Mouse (Mus musculus): Measurements from ENCODE around the gene Wfdc6b. TPM values are rescaled to one million over a fixed set of nuclear protein-coding genes. Genes with fewer than 3 reads are reported as not detected.

Gene Wfdc6b
- polyA plus RNA-seq, 1 experiment from 2014 or later: not detected

- H3K9me3 ChIP-seq (replicated peaks): no peaks in the 10 kb centered on the region
- no peak overlapping the region for H3K4me2 ChIP-seq (replicated peaks)
- no peak overlapping the region for H3K4me3 ChIP-seq
- no peaks in the 10 kb centered on the region for H3K4me1 ChIP-seq
- 87% methylated on average over 5 of the region's 5 CpGs for WGBS
- H3K27ac ChIP-seq: no peak overlapping the region
- H3K36me3 ChIP-seq: no peaks in the 10 kb centered on the region
- no peak overlapping the region for H3K9ac ChIP-seq
- no peaks in the 10 kb centered on the region for H3K27me3 ChIP-seq
- no peak for ATAC-seq (ENCODE audit: low FRiP score)
These were observed 5.7 kb downstream of the Wfdc6b start for GRCm38 (mm10) chr2:164619050-164619449.

DNA sequence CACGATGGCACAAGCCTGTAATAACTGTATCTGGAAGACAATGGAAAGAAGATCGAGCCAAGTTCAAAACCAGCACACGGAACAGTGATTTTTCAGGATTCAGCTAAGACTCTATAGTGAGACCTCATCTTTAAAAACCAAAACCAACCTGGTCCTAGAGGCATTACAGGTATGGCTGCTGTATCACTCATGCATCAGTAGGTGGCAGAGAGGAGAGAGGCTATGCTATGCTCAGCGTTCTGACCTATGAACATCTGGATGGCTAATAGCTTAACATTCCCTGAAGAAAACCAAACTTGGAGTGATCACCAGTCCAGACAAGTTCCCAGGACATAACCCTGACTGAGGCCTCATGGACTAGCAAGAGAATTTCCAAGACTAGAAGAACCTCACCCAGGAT, 8.5 kb downstream of the Wfdc6b start:
- H3K4me3 ChIP-seq: no peak overlapping the region
- H3K9ac ChIP-seq: no peak overlapping the region
- WGBS: 89% methylated on average over 4 of the region's 4 CpGs
- no peaks in the 10 kb centered on the region for H3K27me3 ChIP-seq
- no peak overlapping the region for H3K27ac ChIP-seq
- H3K9me3 ChIP-seq (replicated peaks): no peaks in the 10 kb centered on the region
- H3K4me2 ChIP-seq (replicated peaks): no peak overlapping the region
- no peak for ATAC-seq (ENCODE audit: low FRiP score)
- no peaks in the 10 kb centered on the region for H3K36me3 ChIP-seq
- H3K4me1 ChIP-seq: no peaks in the 10 kb centered on the region

- no peak overlapping the region for H3K9ac ChIP-seq
- ATAC-seq (ENCODE audit: low FRiP score): no peak
- H3K4me3 ChIP-seq: no peak overlapping the region
- H3K27me3 ChIP-seq: no peaks in the 10 kb centered on the region
- 77% methylated on average over 9 of the region's 9 CpGs for WGBS
- no peaks in the 10 kb centered on the region for H3K4me1 ChIP-seq
- H3K9me3 ChIP-seq (replicated peaks): no peaks in the 10 kb centered on the region
- no peak overlapping the region for H3K27ac ChIP-seq
- H3K4me2 ChIP-seq (replicated peaks): no peak overlapping the region
- no peaks in the 10 kb centered on the region for H3K36me3 ChIP-seq
These were observed 21.9 kb downstream of the Wfdc6b start for GRCm38 (mm10) chr2:164635266-164635665.

GRCm38 (mm10) chr2:164638696-164639095, 25.4 kb downstream of the Wfdc6b start, which contains the start of gene Wfdc16:
Gene Wfdc16 (minus strand): TSS chr2:164638796.
- Histone ChIP-seq H3K4me2 (replicated peaks) (no peak within 1 kb of the TSS), H3K27ac (no peak within 1 kb of the TSS), H3K4me3 (no peak within 1 kb of the TSS), H3K9ac (no peak within 1 kb of the TSS), H3K4me1 (no peaks in the 10 kb centered on the region), H3K36me3 (no peaks in the 10 kb centered on the region), H3K9me3 (replicated peaks) (no peaks in the 10 kb centered on the region), H3K27me3 (no peaks in the 10 kb centered on the region)
- 91% methylated on average over 3 of the region's 3 CpGs for WGBS
- no peak for ATAC-seq (ENCODE audit: low FRiP score)

- no peak overlapping the region for H3K4me3 ChIP-seq
- H3K27ac ChIP-seq: no peak overlapping the region
- no peaks in the 10 kb centered on the region for H3K4me1 ChIP-seq
- no peaks in the 10 kb centered on the region for H3K9me3 ChIP-seq (replicated peaks)
- WGBS: 72% methylated on average over 7 of the region's 7 CpGs
- no peak overlapping the region for H3K9ac ChIP-seq
- no peaks in the 10 kb centered on the region for H3K27me3 ChIP-seq
- no peak for ATAC-seq (ENCODE audit: low FRiP score)
- no peak overlapping the region for H3K4me2 ChIP-seq (replicated peaks)
- H3K36me3 ChIP-seq: no peaks in the 10 kb centered on the region
These were observed 27.8 kb downstream of the Wfdc6b start for GRCm38 (mm10) chr2:164641129-164641528.

- Histone ChIP-seq H3K4me3 (no peak overlapping the region), H3K9me3 (replicated peaks) (no peaks in the 10 kb centered on the region), H3K27ac (no peak overlapping the region), H3K4me2 (replicated peaks) (no peak overlapping the region), H3K36me3 (no peaks in the 10 kb centered on the region), H3K4me1 (no peaks in the 10 kb centered on the region), H3K9ac (no peak overlapping the region), H3K27me3 (no peaks in the 10 kb centered on the region)
- no peak for ATAC-seq (ENCODE audit: low FRiP score)
- WGBS: 83% methylated on average over 13 of the region's 13 CpGs
These were observed 28.8 kb downstream of the Wfdc6b start for GRCm38 (mm10) chr2:164641881-164642673.

GRCm38 (mm10) chr2:164655858-164656257, 42.5 kb downstream of the Wfdc6b start, which contains the start of gene Wfdc10:
Gene Wfdc10 (plus strand): TSS chr2:164656046.
- Histone ChIP-seq H3K4me1 (no peaks in the 10 kb centered on the region), H3K27me3 (no peaks in the 10 kb centered on the region), H3K36me3 (no peaks in the 10 kb centered on the region), H3K27ac (no peak within 1 kb of the TSS), H3K4me3 (no peak within 1 kb of the TSS), H3K9ac (no peak within 1 kb of the TSS), H3K4me2 (replicated peaks) (no peak within 1 kb of the TSS), H3K9me3 (replicated peaks) (no peaks in the 10 kb centered on the region)
- ATAC-seq (ENCODE audit: low FRiP score): no peak
- 18% methylated on average over 11 of the region's 11 CpGs for WGBS

DNA sequence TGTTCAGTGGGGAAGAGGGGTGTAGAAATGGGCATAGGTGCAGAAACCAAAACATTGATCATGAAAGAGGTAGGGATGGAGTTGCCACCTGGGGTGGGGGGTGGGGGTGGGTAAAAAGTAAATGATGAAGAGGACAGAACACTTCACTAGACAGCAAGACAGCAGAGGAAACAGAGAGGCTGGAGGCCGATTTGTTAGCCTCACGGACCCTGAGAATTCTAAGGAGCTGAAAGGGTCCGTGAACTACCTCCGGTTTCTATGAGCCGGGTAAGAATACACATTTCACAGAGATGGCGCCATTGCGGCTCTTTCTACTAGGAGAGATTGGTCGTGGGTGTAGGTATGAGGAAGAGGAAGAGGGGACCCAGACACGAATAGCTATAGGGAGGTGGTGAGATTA, 43.2 kb downstream of the Wfdc6b start, which contains the start of gene Wfdc9:
Gene Wfdc9, minus strand, starts transcription at position 101 of the 400 bp plus-strand sequence.
- no peaks in the 10 kb centered on the region for H3K27me3 ChIP-seq
- WGBS: 83% methylated on average over 9 of the region's 9 CpGs
- no peaks in the 10 kb centered on the region for H3K36me3 ChIP-seq
- H3K9me3 ChIP-seq (replicated peaks): no peaks in the 10 kb centered on the region
- no peak within 1 kb of the TSS for H3K27ac ChIP-seq
- ATAC-seq (ENCODE audit: low FRiP score): no peak
- no peak within 1 kb of the TSS for H3K4me3 ChIP-seq
- no peaks in the 10 kb centered on the region for H3K4me1 ChIP-seq
- H3K9ac ChIP-seq: no peak within 1 kb of the TSS
- H3K4me2 ChIP-seq (replicated peaks): no peak within 1 kb of the TSS

- Histone ChIP-seq H3K4me3 (no peak overlapping the region), H3K36me3 (no peaks in the 10 kb centered on the region), H3K4me2 (replicated peaks) (no peak overlapping the region), H3K9ac (no peak overlapping the region), H3K9me3 (replicated peaks) (0 out of 2 replicates have a peak, but pooled peaks cover 2% of the 10 kb centered on the region), H3K27me3 (no peaks in the 10 kb centered on the region), H3K4me1 (no peaks in the 10 kb centered on the region), H3K27ac (no peak overlapping the region)
- 87% methylated on average over 7 of the region's 7 CpGs for WGBS
- ATAC-seq (ENCODE audit: low FRiP score): no peak
These were observed 51.5 kb downstream of the Wfdc6b start for GRCm38 (mm10) chr2:164664851-164665250.

Other genes starting within 250 kb of the Wfdc6b start
- 1.2 and 2.0 TPM in 2 replicates for gene Slpi, start 224.4 kb upstream of the Wfdc6b start, polyA plus RNA-seq (2016; fragmentation: Nextera tagmentation; extraction: Ambion mirVana)
- gene Rbpjl, start 210.4 kb upstream of the Wfdc6b start, polyA plus RNA-seq (2016; fragmentation: Nextera tagmentation; extraction: Ambion mirVana): 0.33 and 0.37 TPM in 2 replicates
- 31.5 and 39.5 TPM in 2 replicates for gene Matn4, start 208.4 kb upstream of the Wfdc6b start, polyA plus RNA-seq (2016; fragmentation: Nextera tagmentation; extraction: Ambion mirVana)
- gene Sdc4, start 169.6 kb upstream of the Wfdc6b start, polyA plus RNA-seq (2016; fragmentation: Nextera tagmentation; extraction: Ambion mirVana): 17.6 and 18.8 TPM in 2 replicates
- gene Sys1, start 156.6 kb upstream of the Wfdc6b start, polyA plus RNA-seq (2016; fragmentation: Nextera tagmentation; extraction: Ambion mirVana): 65.1 and 71.5 TPM in 2 replicates
- gene Gm20458, start 152.6 kb upstream of the Wfdc6b start, polyA plus RNA-seq (2016; fragmentation: Nextera tagmentation; extraction: Ambion mirVana): 1.2 and 5.7 TPM in 2 replicates
- gene Trp53tg5, start 139.8 kb upstream of the Wfdc6b start, polyA plus RNA-seq (2016; fragmentation: Nextera tagmentation; extraction: Ambion mirVana): not detected in 2 replicates
- gene Dbndd2, start 127.4 kb upstream of the Wfdc6b start, polyA plus RNA-seq (2016; fragmentation: Nextera tagmentation; extraction: Ambion mirVana): 5.1 and 7.2 TPM in 2 replicates
- gene Pigt, start 116.0 kb upstream of the Wfdc6b start, polyA plus RNA-seq (2016; fragmentation: Nextera tagmentation; extraction: Ambion mirVana): 48.9 and 53.3 TPM in 2 replicates
- 21.0 and 48.2 TPM in 2 replicates for gene Wfdc2, start 51.1 kb upstream of the Wfdc6b start, polyA plus RNA-seq (2016; fragmentation: Nextera tagmentation; extraction: Ambion mirVana)
- not detected in 2 replicates for gene Spint3, start 40.1 kb upstream of the Wfdc6b start, polyA plus RNA-seq (2016; fragmentation: Nextera tagmentation; extraction: Ambion mirVana)
- not detected in 2 replicates for gene Wfdc6a, start 28.1 kb upstream of the Wfdc6b start, polyA plus RNA-seq (2016; fragmentation: Nextera tagmentation; extraction: Ambion mirVana)
- not detected in 2 replicates for gene Eppin, start 19.9 kb upstream of the Wfdc6b start, polyA plus RNA-seq (2016; fragmentation: Nextera tagmentation; extraction: Ambion mirVana)
- gene Wfdc8, start 104 bp downstream of the Wfdc6b start, polyA plus RNA-seq (2016; fragmentation: Nextera tagmentation; extraction: Ambion mirVana): not detected in 2 replicates
- not detected in 2 replicates for gene Wfdc16, start 25.3 kb downstream of the Wfdc6b start, polyA plus RNA-seq (2016; fragmentation: Nextera tagmentation; extraction: Ambion mirVana)
- not detected in 2 replicates for gene Wfdc10, start 42.5 kb downstream of the Wfdc6b start, polyA plus RNA-seq (2016; fragmentation: Nextera tagmentation; extraction: Ambion mirVana)
- gene Wfdc9, start 43.1 kb downstream of the Wfdc6b start, polyA plus RNA-seq (2016; fragmentation: Nextera tagmentation; extraction: Ambion mirVana): not detected in 2 replicates
- gene Wfdc11, start 60.6 kb downstream of the Wfdc6b start, polyA plus RNA-seq (2016; fragmentation: Nextera tagmentation; extraction: Ambion mirVana): not detected in 2 replicates
- not detected in 2 replicates for gene Wfdc13, start 71.6 kb downstream of the Wfdc6b start, polyA plus RNA-seq (2016; fragmentation: Nextera tagmentation; extraction: Ambion mirVana)
- gene Spint4, start 85.0 kb downstream of the Wfdc6b start, polyA plus RNA-seq (2016; fragmentation: Nextera tagmentation; extraction: Ambion mirVana): not detected in 2 replicates
- gene Spint5, start 101.8 kb downstream of the Wfdc6b start, polyA plus RNA-seq (2016; fragmentation: Nextera tagmentation; extraction: Ambion mirVana): not detected in 2 replicates
- gene Wfdc3, start 132.4 kb downstream of the Wfdc6b start, polyA plus RNA-seq (2016; fragmentation: Nextera tagmentation; extraction: Ambion mirVana): 1.0 and 1.2 TPM in 2 replicates
- gene Dnttip1, start 132.5 kb downstream of the Wfdc6b start, polyA plus RNA-seq (2016; fragmentation: Nextera tagmentation; extraction: Ambion mirVana): 85.3 and 89.7 TPM in 2 replicates
- 296 and 341 TPM in 2 replicates for gene Ube2c, start 156.4 kb downstream of the Wfdc6b start, polyA plus RNA-seq (2016; fragmentation: Nextera tagmentation; extraction: Ambion mirVana)
- 4.9 and 31.3 TPM in 2 replicates for gene Tnnc2, start 166.4 kb downstream of the Wfdc6b start, polyA plus RNA-seq (2016; fragmentation: Nextera tagmentation; extraction: Ambion mirVana)
- 15.0 and 15.7 TPM in 2 replicates for gene Snx21, start 172.3 kb downstream of the Wfdc6b start, polyA plus RNA-seq (2016; fragmentation: Nextera tagmentation; extraction: Ambion mirVana)
- 15.3 and 17.0 TPM in 2 replicates for gene Acot8, start 191.4 kb downstream of the Wfdc6b start, polyA plus RNA-seq (2016; fragmentation: Nextera tagmentation; extraction: Ambion mirVana)
- gene Zswim3, start 191.6 kb downstream of the Wfdc6b start, polyA plus RNA-seq (2016; fragmentation: Nextera tagmentation; extraction: Ambion mirVana): 11.9 and 12.2 TPM in 2 replicates
- gene Zswim1, start 209.2 kb downstream of the Wfdc6b start, polyA plus RNA-seq (2016; fragmentation: Nextera tagmentation; extraction: Ambion mirVana): 21.4 and 22.3 TPM in 2 replicates
- gene Spata25, start 215.0 kb downstream of the Wfdc6b start, polyA plus RNA-seq (2016; fragmentation: Nextera tagmentation; extraction: Ambion mirVana): not detected in 2 replicates
- gene Ctsa, start 219.4 kb downstream of the Wfdc6b start, polyA plus RNA-seq (2016; fragmentation: Nextera tagmentation; extraction: Ambion mirVana): 108 and 112 TPM in 2 replicates
- 5.5 and 6.1 TPM in 2 replicates for gene Neurl2, start 219.9 kb downstream of the Wfdc6b start, polyA plus RNA-seq (2016; fragmentation: Nextera tagmentation; extraction: Ambion mirVana)
- gene Pltp, start 244.2 kb downstream of the Wfdc6b start, polyA plus RNA-seq (2016; fragmentation: Nextera tagmentation; extraction: Ambion mirVana): 77.3 and 78.5 TPM in 2 replicates